ENCODE assay signal across 20 mouse cellular contexts in genomic region chr12:4444946-4445345, GRCm38 (mm10). TPM values are rescaled to one million over a fixed set of nuclear protein-coding genes. Genes with fewer than 3 reads are reported as not detected.
A peak's percentile ranks its signal among the peaks of the same experiment; 100 is the strongest.
DNase-seq lines count a peak whose midpoint lies in the region; ATAC-seq and TF ChIP-seq lines count a peak whose summit lies in the region.
"Had no signal": no experiment of that assay in that cellular context is flagged by ENCODE, and none has a peak within 500 bp of the region (broad histone marks: within the 10 kb centered on the region; RNA-seq: fewer than 3 reads in every experiment).

No protein-coding gene starts in this region.

- no peak overlapping the region for H3K4me2 ChIP-seq in lung, postnatal 0 days (replicated peaks; ENCODE audit: low read depth, low read length)
- H3K4me2 ChIP-seq: embryonic facial prominence, embryonic 13.5 days; forebrain, embryonic 12.5 days; heart, embryonic 12.5 days; hindbrain, embryonic 14.5 days had no signal

- no peak for TF ChIP-seq EP300 in lung, postnatal 0 days (IDR thresholded peaks at IDR 0.05)

- H3K9me3 ChIP-seq in lung, postnatal 0 days (ENCODE audit: low read length) = no peaks in the 10 kb centered on the region
- H3K9me3 ChIP-seq: embryonic facial prominence, embryonic 13.5 days; forebrain, embryonic 12.5 days; heart, embryonic 12.5 days; hindbrain, embryonic 10.5 days had no signal

- no peaks in the 10 kb centered on the region for H3K27me3 ChIP-seq in lung, postnatal 0 days (replicated peaks; ENCODE audit: insufficient read depth, low read length)
- H3K27me3 ChIP-seq: embryonic facial prominence, embryonic 13.5 days; forebrain, embryonic 12.5 days; heart, embryonic 12.5 days had no signal

- no peaks in the 10 kb centered on the region for H3K4me1 ChIP-seq in lung, postnatal 0 days (ENCODE audit: insufficient read depth, low read depth, low read length)
- H3K4me1 ChIP-seq: embryonic facial prominence, embryonic 13.5 days; forebrain, embryonic 12.5 days; hindbrain, embryonic 10.5 days had no signal

- TF ChIP-seq CTCF in lung, postnatal 0 days (IDR thresholded peaks at IDR 0.05) = no peak

- no peak overlapping the region for H3K4me3 ChIP-seq in lung, postnatal 0 days (ENCODE audit: low read depth, low read length)
- H3K4me3 ChIP-seq: embryonic facial prominence, embryonic 13.5 days; forebrain, embryonic 12.5 days; heart, adult 2 months; heart, embryonic 12.5 days; hindbrain, embryonic 10.5 days had no signal

- peak; percentile 36 for DNase-seq in CD4-positive helper T cell, adult 2 months (ENCODE audit: low read depth, low spot score)
- no peak for DNase-seq in lung, postnatal 0 days (ENCODE audit: low spot score)
- no peak for DNase-seq in urinary bladder, postnatal 4 days (ENCODE audit: low spot score in 2 of 2)
- DNase-seq in ovary, postnatal 10 days (ENCODE audit: low spot score) = no peak
- DNase-seq: adrenal gland, postnatal 10 days; B cell, adult 2 months; cerebellum, adult 11 months; cerebellum, adult 8-10 months; cerebellum, postnatal 25 days; gastrocnemius, postnatal 10 days; heart, adult 2 months had no signal

- no peak overlapping the region for H3K9ac ChIP-seq in lung, postnatal 0 days (replicated peaks; ENCODE audit: low read depth)
- H3K9ac ChIP-seq: embryonic facial prominence, embryonic 13.5 days; forebrain, embryonic 12.5 days; heart, embryonic 12.5 days; hindbrain, embryonic 14.5 days had no signal

- H3K27ac ChIP-seq in lung, postnatal 0 days (ENCODE audit: low read length) = no peak overlapping the region
- H3K27ac ChIP-seq: embryonic facial prominence, embryonic 13.5 days; forebrain, embryonic 12.5 days; heart, adult 2 months; hindbrain, embryonic 10.5 days; hindbrain, embryonic 14.5 days had no signal

- 80% methylated on average over 5 of the region's 5 CpGs for WGBS in lung, postnatal 0 days

- no peaks in the 10 kb centered on the region for H3K36me3 ChIP-seq in lung, postnatal 0 days (ENCODE audit: insufficient read depth, low read length)
- H3K36me3 ChIP-seq: embryonic facial prominence, embryonic 13.5 days; forebrain, embryonic 12.5 days; heart, embryonic 12.5 days; hindbrain, embryonic 10.5 days had no signal

- ATAC-seq in activated CD4-positive, CD25-positive, alpha-beta regulatory T cell, adult 4 months = peak; percentile 87
- ATAC-seq in inflammation-experienced regulatory T-cells, adult 6 months = peak; percentile 89
- ATAC-seq in neutrophil, adult 5-6 weeks (ENCODE audit: extremely low read depth, insufficient number of reproducible peaks, low FRiP score, poor library complexity, severe bottlenecking) = peak; percentile 43; the same call in 1 of the 2 replicates
- no peak for ATAC-seq in lung, postnatal 0 days
- ATAC-seq: forebrain, embryonic 16.5 days had no signal

RNA-seq across cellular contexts. Expression of gene Ncoa1, which starts 32.0 kb away (rescaled TPM):
- 10 to 100 TPM; 10.1 to 16.7 TPM for polyA plus RNA-seq in activated CD4-positive, CD25-positive, alpha-beta regulatory T cell, adult 4 months (2017; shearing (Covaris generic))
- polyA plus RNA-seq in inflammation-experienced regulatory T-cells, adult 6 months (2017; shearing (Covaris generic)) = 10 to 100 TPM in 2 of 3 experiments, 1 to 10 TPM in 1; 7.7 to 17.5 (median 14.6) TPM
- 41.1 and 50.9 TPM in 2 replicates for total RNA-seq in neutrophil, adult 5-6 weeks (2017)
- polyA plus RNA-seq in lung, postnatal 0 days (2015; fragmentation: Nextera tagmentation; extraction: Ambion mirVana) = 9.6 and 12.4 TPM in 2 replicates
